Mouse (Mus musculus): ENCODE results near the gene Coa6.

DNA sequence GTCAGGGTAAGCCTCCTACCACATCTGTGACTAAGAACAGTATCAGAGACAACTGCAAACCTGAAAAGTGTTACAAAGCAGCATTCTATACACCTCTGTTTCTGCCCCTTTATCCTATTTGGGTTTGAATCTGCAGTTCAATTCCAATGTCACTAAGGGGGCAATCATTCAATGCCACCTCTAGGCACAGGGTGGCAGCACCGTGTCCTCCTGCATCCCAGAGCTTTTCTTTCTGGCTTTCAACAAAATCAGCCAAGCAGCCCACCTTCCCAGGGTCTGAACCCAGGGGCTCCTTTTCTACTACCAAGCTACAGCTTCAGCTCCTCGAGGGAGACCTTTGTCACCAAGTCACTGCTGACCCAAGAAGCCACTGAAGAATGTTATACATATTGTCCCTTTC is 16.6 kb downstream of the Coa6 start:
- TF ChIP-seq CTCF (IDR thresholded peaks at IDR 0.05; ENCODE audit: low read depth, low read length) (no peak), POLR2A (IDR thresholded peaks at IDR 0.05; ENCODE audit: borderline replicate concordance, low read depth, low read length) (no peak)

Data from bone marrow macrophage, adult 2 months (primary cell).